Mouse (Mus musculus) left cerebral cortex, postnatal 14 days (tissue): ENCODE measurements at regions not wholly inside any gene's neighbourhood (a gene's known extent, or its start where the extent isn't known, plus 50 kb on each side); places are given as distances from the start of the nearest gene placed in this dataset.
A peak's percentile ranks its signal among the peaks of the same experiment; 100 is the strongest.

Experiments
- DNase-seq, 2 experiments: peaks; one replicate each; pipeline ENCODE4 v3.0.0; 2021 to 2022; ENCODE audit warnings: low spot score in 2 of 2, mixed read lengths in 1 of 2
- intact Hi-C: fragments of 180-260 bp; cut with DNase I; formaldehyde crosslinking; loops from one replicate; pipeline ENCODE4 v1.15.1; 2025

DNA sequence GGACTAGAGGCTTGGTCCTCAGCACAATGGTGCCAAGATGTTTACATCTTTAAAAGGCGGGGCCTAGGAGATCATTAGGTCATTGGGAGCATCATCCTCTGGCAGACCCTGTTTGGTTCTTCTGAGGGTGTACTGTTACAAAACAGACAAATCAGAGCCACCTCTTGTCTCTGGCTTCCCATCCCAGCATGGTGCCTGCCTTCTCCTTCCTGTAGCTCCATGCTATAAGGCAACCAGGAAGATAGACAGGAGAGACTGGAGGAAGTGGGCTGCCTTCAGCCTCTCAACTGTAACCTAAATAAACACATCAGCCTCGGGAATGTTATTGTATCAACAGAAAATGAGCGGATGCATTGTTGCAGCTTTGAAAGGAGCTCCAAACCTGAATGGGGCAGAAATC lies 529.8 kb upstream of the Gm765 start:
- intact Hi-C loops: no loop called here
- DNase-seq: no peak

GRCm38 (mm10) chr6:98869772-98870171 lies 527.2 kb upstream of the Gm765 start:
- peak in 1 of 2 experiments; percentile 5 for DNase-seq
- intact Hi-C loops: no loop called here

DNA sequence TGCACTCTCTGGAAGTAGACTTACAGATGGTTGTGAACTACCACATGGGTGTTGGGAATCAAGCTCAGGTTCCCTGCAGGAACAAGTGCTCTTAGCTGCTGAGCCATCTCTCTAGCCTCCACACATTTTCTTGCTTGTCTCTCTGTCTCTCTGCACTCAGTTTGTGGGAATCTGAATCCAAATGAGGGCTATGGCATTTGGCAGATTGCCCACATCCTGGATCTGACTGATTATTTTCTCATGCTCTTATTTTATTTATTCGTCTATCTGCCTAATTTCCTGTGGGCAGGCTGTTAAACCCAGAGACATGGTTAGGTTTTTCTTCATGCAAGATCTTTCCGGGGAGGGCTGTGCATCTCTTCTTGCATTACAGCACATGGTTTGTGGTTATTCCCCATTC lies 521.8 kb upstream of the Gm765 start:
- intact Hi-C loops: no loop called here
- no peak for DNase-seq

GRCm38 (mm10) chr6:98855958-98856357 lies 513.4 kb upstream of the Gm765 start:
- intact Hi-C loops: no loop called here
- no peak for DNase-seq

- DNase-seq: no peak
- intact Hi-C loops: no loop called here
Observed at GRCm38 (mm10) chr6:98850906-98851305, 508.4 kb upstream of the Gm765 start.

GRCm38 (mm10) chr6:98848835-98849234 lies 506.3 kb upstream of the Gm765 start:
- no peak for DNase-seq
- intact Hi-C loops: no loop called here

- intact Hi-C loops: no loop called here
- DNase-seq: no peak
Observed at GRCm38 (mm10) chr6:98846001-98846695, 503.6 kb upstream of the Gm765 start.

- intact Hi-C loops: no loop called here
- DNase-seq: peak in 1 of 2 experiments; percentile 23
Observed at GRCm38 (mm10) chr6:98843598-98843997, 501.0 kb upstream of the Gm765 start.

- DNase-seq: no peak
- intact Hi-C loops: no loop called here
Observed at GRCm38 (mm10) chr6:98842924-98843323, 500.4 kb upstream of the Gm765 start.

DNA sequence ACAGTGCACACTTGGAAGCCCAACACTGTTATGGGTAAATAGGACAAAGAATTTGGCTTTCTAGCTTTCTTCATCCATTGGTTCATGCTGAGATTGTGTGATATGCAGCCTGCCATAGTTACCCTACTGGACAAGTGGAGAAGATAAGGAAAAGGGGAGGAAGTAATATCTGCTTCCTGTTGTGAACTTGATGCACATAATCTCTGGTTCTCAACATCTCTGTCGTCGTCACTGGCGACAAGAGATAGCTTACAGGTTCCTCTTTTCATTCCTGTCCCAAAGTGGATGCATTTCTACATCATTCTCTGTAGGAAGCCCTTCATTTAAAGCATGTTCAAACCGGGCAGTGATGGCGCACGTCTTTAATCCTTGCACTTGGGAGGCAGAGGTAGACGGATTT lies 491.4 kb upstream of the Gm765 start:
- no peak for DNase-seq
- intact Hi-C loops: no loop called here

GRCm38 (mm10) chr6:98830191-98830590 lies 487.6 kb upstream of the Gm765 start:
- intact Hi-C loops: no loop called here
- no peak for DNase-seq

DNA sequence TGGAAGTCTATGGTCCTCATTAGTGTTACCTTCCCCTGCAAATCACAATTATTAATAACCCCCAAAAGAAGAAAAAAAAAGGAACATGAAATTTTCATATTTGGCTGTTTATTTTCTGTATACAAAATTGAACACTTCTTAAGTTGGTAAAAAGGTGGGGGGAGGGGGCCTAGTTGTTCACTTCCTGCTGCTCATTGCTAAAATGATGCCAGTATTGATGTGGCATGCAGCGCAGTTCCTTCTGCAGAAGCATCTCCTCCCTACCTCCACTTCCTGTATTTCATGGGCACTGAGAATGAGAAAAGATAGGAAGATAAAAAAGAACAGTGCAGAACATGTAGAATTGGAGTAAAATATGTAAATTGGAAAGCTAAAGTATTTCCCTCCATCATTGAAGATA lies 465.5 kb upstream of the Gm765 start:
- intact Hi-C loops: loop anchor here (10.0 kb wide), 1 partner anchor 273 kb away; no protein-coding TSS in a partner anchor
- DNase-seq: no peak

GRCm38 (mm10) chr6:98803384-98803949 lies 460.9 kb upstream of the Gm765 start:
- intact Hi-C loops: loop anchor here (10.0 kb wide), 1 partner anchor 269 kb away; no protein-coding TSS in a partner anchor
- DNase-seq: no peak

DNA sequence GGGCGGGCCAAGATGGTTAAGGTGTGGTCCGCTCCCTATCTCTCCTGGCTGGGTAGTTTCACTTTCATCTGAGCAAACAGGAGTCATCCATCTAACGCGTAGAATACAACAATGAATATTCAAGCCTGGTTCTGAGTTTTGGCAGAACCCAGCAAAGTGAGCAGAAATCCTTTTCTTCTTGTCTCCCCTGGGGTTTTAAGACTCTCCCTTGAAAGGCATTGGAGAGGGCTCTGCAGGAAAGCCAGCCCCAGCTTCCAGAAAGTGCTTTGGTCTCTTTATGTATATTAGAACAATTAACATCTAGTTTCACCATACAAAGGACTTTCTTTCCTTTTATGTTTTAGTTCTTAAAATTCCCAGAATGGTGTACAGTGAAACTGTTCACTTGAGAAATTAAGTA lies 458.5 kb upstream of the Gm765 start:
- intact Hi-C loops: loop anchor here (10.0 kb wide), 1 partner anchor 266 kb away; no protein-coding TSS in a partner anchor
- no peak for DNase-seq

- intact Hi-C loops: loop anchor here (10.0 kb wide), 1 partner anchor 265 kb away; no protein-coding TSS in a partner anchor
- no peak for DNase-seq
Observed at GRCm38 (mm10) chr6:98800040-98800439, 457.5 kb upstream of the Gm765 start.

DNA sequence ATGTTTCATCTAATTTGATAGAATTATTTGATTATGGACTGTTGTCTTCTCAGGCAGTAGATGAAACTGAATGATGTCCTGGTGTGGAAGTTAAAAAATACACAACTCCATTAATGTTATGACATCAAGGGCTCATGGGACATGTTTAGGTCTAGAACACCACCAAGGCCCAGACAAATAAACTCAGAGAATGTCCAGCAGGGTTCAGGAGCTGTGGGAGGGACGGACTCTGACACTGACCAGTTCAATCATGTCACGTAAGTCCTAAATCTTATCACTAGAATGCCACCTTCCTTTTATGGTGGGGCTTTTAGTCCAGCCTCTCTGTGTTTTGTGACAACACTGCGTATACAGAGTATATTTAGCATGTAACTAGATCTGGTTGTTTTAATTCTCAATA lies 455.2 kb upstream of the Gm765 start:
- intact Hi-C loops: no loop called here
- no peak for DNase-seq

GRCm38 (mm10) chr6:98797373-98797772 lies 454.8 kb upstream of the Gm765 start:
- intact Hi-C loops: no loop called here
- peak in 1 of 2 experiments; percentile 43 for DNase-seq

- DNase-seq: no peak
- intact Hi-C loops: no loop called here
Observed at GRCm38 (mm10) chr6:98796666-98797065, 454.1 kb upstream of the Gm765 start.

GRCm38 (mm10) chr6:98787422-98787821 lies 444.9 kb upstream of the Gm765 start:
- no peak for DNase-seq
- intact Hi-C loops: no loop called here

DNA sequence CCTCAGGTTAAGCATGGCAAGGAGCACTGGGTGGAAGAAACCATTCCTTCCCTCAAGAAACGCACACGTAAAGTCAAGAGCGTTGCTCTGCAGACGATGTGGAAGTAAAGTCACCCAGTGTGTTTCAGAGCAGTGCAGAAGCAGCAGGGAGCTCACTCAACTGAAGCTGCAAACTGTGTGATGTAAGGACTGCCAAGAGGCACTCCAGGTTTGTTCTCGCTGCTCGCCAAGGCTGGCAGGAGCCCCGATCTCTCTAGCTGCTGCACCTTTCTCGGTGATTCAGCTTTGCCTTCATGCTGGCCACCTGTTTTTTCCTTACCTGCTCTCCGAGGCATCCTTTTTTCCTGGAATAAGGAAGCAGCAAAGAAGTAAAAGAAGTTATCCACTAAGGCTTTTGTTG lies 439.5 kb upstream of the Gm765 start:
- peak in 1 of 2 experiments; percentile 9 for DNase-seq
- intact Hi-C loops: no loop called here

GRCm38 (mm10) chr6:98775780-98776179 lies 433.2 kb upstream of the Gm765 start:
- intact Hi-C loops: no loop called here
- no peak for DNase-seq
